Mouse (Mus musculus) embryonic fibroblast, embryonic 13.5 days (primary cell): ENCODE measurements at regions not wholly inside any gene's neighbourhood (a gene's known extent, or its start where the extent isn't known, plus 50 kb on each side); places are given as distances from the start of the nearest gene placed in this dataset.
"Not testable (repeated sequence)": the region's sequence is repeated elsewhere in the genome, so short reads cannot be mapped to it uniquely, and the experiment has no call there.

Source experiments
- CTCF ChIP-seq: IDR thresholded peaks from 2 replicates; pipeline ENCODE4 v1.5.1; 2011; ENCODE audit warnings: mild to moderate bottlenecking, control low read depth, low read length, moderate library complexity, borderline replicate concordance; ENCODE audit not compliant: insufficient read depth
- POLR2A ChIP-seq: IDR thresholded peaks from 2 replicates; pipeline ENCODE4 v1.6.1; 2011; ENCODE audit warnings: low read depth, mild to moderate bottlenecking, control low read depth, low read length, moderate library complexity

DNA sequence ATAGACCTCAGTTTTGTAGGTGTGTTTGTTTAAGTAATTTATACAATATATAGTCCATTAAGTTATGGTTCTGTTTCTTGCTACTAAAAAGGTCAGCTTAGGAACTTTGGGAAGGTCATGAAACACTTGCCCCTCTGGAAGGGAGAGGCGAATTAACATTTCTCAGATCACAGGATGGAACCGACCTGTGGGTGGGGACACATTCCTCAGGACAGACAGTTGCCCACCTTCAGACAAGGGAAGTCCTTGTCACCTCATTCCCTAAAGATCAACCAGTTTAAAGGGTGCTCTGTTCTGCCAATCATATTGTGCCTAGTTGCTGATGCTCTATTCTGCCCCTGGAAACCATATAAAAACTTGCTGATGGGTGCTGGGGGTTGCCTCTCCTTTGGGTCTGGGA is 52.2 kb upstream of the Atxn1 start:
- not testable (repeated sequence) for TF ChIP-seq CTCF, POLR2A
